Comparison of ENCODE assay signal across 35 mouse cellular contexts in genomic region chr3:138242933-138243332, GRCm38 (mm10). TPM values are rescaled to one million over a fixed set of nuclear protein-coding genes. Genes with fewer than 3 reads are reported as not detected.
A peak's percentile ranks its signal among the peaks of the same experiment; 100 is the strongest.
DNase-seq lines count a peak whose midpoint lies in the region; ATAC-seq lines count a peak whose summit lies in the region.
"Had no signal": no experiment of that assay in that cellular context is flagged by ENCODE, and none has a peak within 500 bp of the region (broad histone marks: within the 10 kb centered on the region; RNA-seq: fewer than 3 reads in every experiment).

No protein-coding gene starts in this region.

- DNase-seq in kidney, adult 11 months, result peak; percentile 78
- peak; percentile 51 for DNase-seq in midbrain, embryonic 11.5 days (ENCODE audit: low spot score, missing footprints)
- DNase-seq in kidney, postnatal 36 days, result peak; percentile 43 to 84
- DNase-seq in lung, postnatal 14 days, result no peak
- DNase-seq in heart, adult 8-10 months (ENCODE audit: low spot score), result no peak
- DNase-seq in ovary, postnatal 10 days (ENCODE audit: low spot score), result no peak
- DNase-seq: adrenal gland, postnatal 14 days; cerebellum, adult 11 months; cerebellum, adult 9-10 months; cerebellum, postnatal 36 days; gastrocnemius, postnatal 25 days; heart, adult 2 months; heart, postnatal 10 days; lung, postnatal 36 days; retina, postnatal 1 day; right cerebral cortex, postnatal 14 days had no signal

- no peak overlapping the region for H3K27ac ChIP-seq in kidney, embryonic 14.5 days (ENCODE audit: low read depth, low read length)
- H3K27ac ChIP-seq in midbrain, embryonic 11.5 days (ENCODE audit: low read depth, low read length), result no peak overlapping the region
- H3K27ac ChIP-seq in midbrain, embryonic 16.5 days (ENCODE audit: low read length), result no peak overlapping the region
- H3K27ac ChIP-seq: forebrain, embryonic 13.5 days; heart, adult 2 months; heart, embryonic 13.5 days; limb, embryonic 12.5 days; liver, embryonic 14.5 days; lung, embryonic 15.5 days; stomach, embryonic 15.5 days had no signal

- H3K9ac ChIP-seq in kidney, embryonic 14.5 days (ENCODE audit: low read depth, low read length), result no peak overlapping the region
- no peak overlapping the region for H3K9ac ChIP-seq in midbrain, embryonic 11.5 days (ENCODE audit: low read length)
- H3K9ac ChIP-seq in midbrain, embryonic 16.5 days (ENCODE audit: low read depth, low read length), result no peak overlapping the region
- H3K9ac ChIP-seq: forebrain, embryonic 13.5 days; heart, embryonic 13.5 days; hindbrain, embryonic 14.5 days; limb, embryonic 12.5 days; liver, embryonic 14.5 days; lung, embryonic 15.5 days; midbrain, embryonic 12.5 days; stomach, embryonic 15.5 days had no signal

- ATAC-seq in kidney, embryonic 14.5 days (ENCODE audit: low FRiP score, low TSS enrichment), result no peak
- ATAC-seq in midbrain, embryonic 11.5 days (ENCODE audit: low FRiP score), result no peak
- ATAC-seq in midbrain, embryonic 16.5 days, result no peak

- no peaks in the 10 kb centered on the region for H3K9me3 ChIP-seq in kidney, embryonic 14.5 days (ENCODE audit: control insufficient read depth, low read length)
- H3K9me3 ChIP-seq in midbrain, embryonic 11.5 days (ENCODE audit: control insufficient read depth, low read length), result no peaks in the 10 kb centered on the region
- no peaks in the 10 kb centered on the region for H3K9me3 ChIP-seq in midbrain, embryonic 16.5 days (replicated peaks; ENCODE audit: control insufficient read depth, low read length, poor library complexity, severe bottlenecking)
- H3K9me3 ChIP-seq: forebrain, embryonic 13.5 days; G1E; heart, embryonic 13.5 days; limb, embryonic 12.5 days; lung, embryonic 15.5 days; midbrain, embryonic 12.5 days; stomach, embryonic 15.5 days had no signal

- no peaks in the 10 kb centered on the region for H3K27me3 ChIP-seq in kidney, embryonic 14.5 days (ENCODE audit: control insufficient read depth, insufficient read depth, low read length)
- H3K27me3 ChIP-seq in midbrain, embryonic 11.5 days (ENCODE audit: control insufficient read depth, insufficient read depth, low read length), result no peaks in the 10 kb centered on the region
- no peaks in the 10 kb centered on the region for H3K27me3 ChIP-seq in midbrain, embryonic 16.5 days (ENCODE audit: control insufficient read depth, insufficient read depth, low read depth, low read length)
- H3K27me3 ChIP-seq: forebrain, embryonic 13.5 days; heart, embryonic 13.5 days; lung, embryonic 15.5 days; midbrain, embryonic 12.5 days; stomach, embryonic 15.5 days had no signal

- no peak overlapping the region for H3K4me2 ChIP-seq in kidney, embryonic 14.5 days (replicated peaks; ENCODE audit: low read depth, low read length)
- H3K4me2 ChIP-seq in midbrain, embryonic 11.5 days, result no peak overlapping the region
- H3K4me2 ChIP-seq in midbrain, embryonic 16.5 days (ENCODE audit: low read length), result no peak overlapping the region
- H3K4me2 ChIP-seq: heart, embryonic 13.5 days; hindbrain, embryonic 14.5 days; limb, embryonic 12.5 days; lung, embryonic 15.5 days; midbrain, embryonic 12.5 days; stomach, embryonic 15.5 days had no signal

- H3K36me3 ChIP-seq in kidney, embryonic 14.5 days (ENCODE audit: control insufficient read depth, insufficient read depth, low read length), result no peaks in the 10 kb centered on the region
- H3K36me3 ChIP-seq in midbrain, embryonic 11.5 days (ENCODE audit: control insufficient read depth, insufficient read depth, low read length), result no peaks in the 10 kb centered on the region
- no peaks in the 10 kb centered on the region for H3K36me3 ChIP-seq in midbrain, embryonic 16.5 days (ENCODE audit: control insufficient read depth, insufficient read depth, low read length)
- H3K36me3 ChIP-seq: G1E; heart, embryonic 13.5 days; limb, embryonic 12.5 days; lung, embryonic 15.5 days; midbrain, embryonic 12.5 days; stomach, embryonic 15.5 days had no signal

- 71% methylated on average over 6 of the region's 6 CpGs for whole genome bisulfite sequencing in kidney, embryonic 14.5 days
- 88% methylated on average over 6 of the region's 6 CpGs for WGBS in midbrain, embryonic 11.5 days
- 88% methylated on average over 6 of the region's 6 CpGs for WGBS in midbrain, embryonic 16.5 days

- H3K4me3 ChIP-seq in kidney, embryonic 14.5 days (ENCODE audit: low read length), result no peak overlapping the region
- H3K4me3 ChIP-seq in midbrain, embryonic 11.5 days (ENCODE audit: low read depth, low read length), result no peak overlapping the region
- no peak overlapping the region for H3K4me3 ChIP-seq in midbrain, embryonic 16.5 days (ENCODE audit: low read depth, low read length)
- H3K4me3 ChIP-seq: forebrain, embryonic 13.5 days; heart, adult 2 months; heart, embryonic 13.5 days; limb, embryonic 12.5 days; lung, embryonic 15.5 days; midbrain, embryonic 12.5 days; stomach, embryonic 15.5 days had no signal

- H3K4me1 ChIP-seq in kidney, embryonic 14.5 days (ENCODE audit: control insufficient read depth, insufficient read depth, low read length), result peaks cover 5% of the 10 kb centered on the region; the same call in 1 of the 2 replicates
- no peaks in the 10 kb centered on the region for H3K4me1 ChIP-seq in midbrain, embryonic 11.5 days (ENCODE audit: control insufficient read depth, insufficient read depth, low read length)
- peaks cover 4% of the 10 kb centered on the region; the same call in 1 of the 2 replicates for H3K4me1 ChIP-seq in midbrain, embryonic 16.5 days (ENCODE audit: control insufficient read depth, insufficient read depth, low read length)
- H3K4me1 ChIP-seq: heart, embryonic 13.5 days; midbrain, embryonic 12.5 days; stomach, embryonic 15.5 days had no signal

RNA-seq across cellular contexts. Expression of gene Adh1, which starts 17.9 kb away (rescaled TPM):
- polyA plus RNA-seq in kidney, embryonic 14.5 days (2014; fragmentation: Nextera tagmentation; extraction: Ambion mirVana), result 18.6 and 20.4 TPM in 2 replicates
- 0.23 and 0.48 TPM in 2 replicates for polyA plus RNA-seq in midbrain, embryonic 11.5 days (2014; fragmentation: Nextera tagmentation; extraction: Ambion mirVana)
- 1.1 TPM in 2 replicates for polyA plus RNA-seq in midbrain, embryonic 16.5 days (2015; fragmentation: Nextera tagmentation; extraction: Ambion mirVana)
- total RNA-seq in heart, adult 8-10 months (2022), result 10 to 100 TPM; 26.8 to 55.8 (median 33.1) TPM
- total RNA-seq: hematopoietic stem cell, adult 5-6 weeks had no signal
- polyA plus RNA-seq: embryonic facial prominence, embryonic 11.5 days; G1E had no signal

RNA-seq across cellular contexts. Expression of gene Adh7, which starts 25.4 kb away (rescaled TPM):
- polyA plus RNA-seq in kidney, embryonic 14.5 days (2014; fragmentation: Nextera tagmentation; extraction: Ambion mirVana), result 0.46 TPM in 1 of 2 replicates, not detected in the other
- polyA plus RNA-seq in midbrain, embryonic 11.5 days (2014; fragmentation: Nextera tagmentation; extraction: Ambion mirVana), result 0.11 and 0.16 TPM in 2 replicates
- 1.3 and 1.6 TPM in 2 replicates for polyA plus RNA-seq in midbrain, embryonic 16.5 days (2015; fragmentation: Nextera tagmentation; extraction: Ambion mirVana)
- total RNA-seq in heart, adult 8-10 months (2022), result under 1 TPM; 0.11 to 0.81 (median 0.47) TPM
- total RNA-seq: hematopoietic stem cell, adult 5-6 weeks; left cerebral cortex, adult 18-20 months; megakaryocyte, adult 5-6 weeks had no signal
- polyA plus RNA-seq: embryonic facial prominence, embryonic 11.5 days; forebrain, embryonic 13.5 days; G1E; large intestine, adult 2 months had no signal

RNA-seq across cellular contexts. Expression of gene 4930579F01Rik, which starts 49.3 kb away (rescaled TPM):
- 0.11 and 0.12 TPM in 2 replicates for polyA plus RNA-seq in kidney, embryonic 14.5 days (2014; fragmentation: Nextera tagmentation; extraction: Ambion mirVana)
- polyA plus RNA-seq in midbrain, embryonic 11.5 days (2014; fragmentation: Nextera tagmentation; extraction: Ambion mirVana), result not detected in 2 replicates
- polyA plus RNA-seq in midbrain, embryonic 16.5 days (2015; fragmentation: Nextera tagmentation; extraction: Ambion mirVana), result not detected in 2 replicates
- total RNA-seq in heart, adult 8-10 months (2022), result not detected
- total RNA-seq: adrenal gland, postnatal 14 days; G1E; gastrocnemius, postnatal 25 days; heart, adult 2 months; heart, postnatal 10 days; hematopoietic stem cell, adult 5-6 weeks; layer of hippocampus, postnatal 10 days; left cerebral cortex, adult 18-20 months; left cerebral cortex, postnatal 14 days; megakaryocyte, adult 5-6 weeks had no signal
- polyA plus RNA-seq: embryonic facial prominence, embryonic 11.5 days; forebrain, embryonic 13.5 days; G1E; heart, embryonic 13.5 days; hindbrain, embryonic 14.5 days; large intestine, adult 2 months; limb, embryonic 12.5 days; liver, embryonic 14.5 days; midbrain, embryonic 12.5 days; neural tube, embryonic 14.5 days had no signal

Comparison
In these comparisons a context has a peak if more than half of its experiments do, and no peak if none do; other contexts are left out.
1. DNase-seq: peak in kidney, adult 11 months (single experiment), midbrain, embryonic 11.5 days (single experiment) and kidney, postnatal 36 days (2 of 2); none in lung, postnatal 14 days (single experiment), heart, adult 8-10 months (single experiment) and ovary, postnatal 10 days (single experiment).